ENCODE assay signal across 8 mouse cellular contexts in the genomic region with DNA sequence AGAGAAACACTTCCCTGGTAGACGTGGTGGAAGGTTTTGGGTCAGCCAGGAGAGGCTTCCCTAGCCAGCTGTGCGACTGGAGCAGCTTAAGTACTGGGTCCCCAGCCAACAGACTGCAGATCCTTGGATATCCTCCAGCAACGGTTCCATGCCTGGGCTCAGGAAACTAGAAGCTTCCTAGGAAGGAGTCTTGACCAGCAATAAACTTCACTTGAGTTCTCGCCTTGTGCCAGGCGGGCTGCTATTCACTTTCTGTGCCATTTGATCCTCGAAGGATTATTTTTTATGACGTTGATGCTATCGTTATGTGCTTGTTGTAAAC. TPM values are rescaled to one million over a fixed set of nuclear protein-coding genes. Genes with fewer than 3 reads are reported as not detected.
DNase-seq lines count a peak whose midpoint lies in the region; ATAC-seq and TF ChIP-seq lines count a peak whose summit lies in the region.

No protein-coding gene starts in this region.

- H3K9me3 ChIP-seq in forebrain, embryonic 15.5 days = no peaks in the 10 kb centered on the region
- H3K9me3 ChIP-seq in hindbrain, embryonic 11.5 days (ENCODE audit: control insufficient read depth, low read length) = no peaks in the 10 kb centered on the region
- no peaks in the 10 kb centered on the region for H3K9me3 ChIP-seq in midbrain, embryonic 12.5 days

- peak; percentile 32; the same call in 1 of the 2 replicates for ATAC-seq in cerebellum, adult (ENCODE audit: insufficient number of reproducible peaks, low FRiP score, low TSS enrichment)
- ATAC-seq in forebrain, embryonic 15.5 days (replicated peaks) = peak; percentile 10; the same call in 1 of the 2 replicates
- ATAC-seq in hindbrain, embryonic 11.5 days (ENCODE audit: low FRiP score) = peak; percentile 34
- ATAC-seq in midbrain, embryonic 12.5 days (ENCODE audit: low FRiP score, low read depth) = no peak; the same call in 1 of the 2 replicates

- no peak overlapping the region for H3K27ac ChIP-seq in layer of hippocampus, adult 2 months
- no peak overlapping the region for H3K27ac ChIP-seq in forebrain, embryonic 15.5 days (replicated peaks)
- H3K27ac ChIP-seq in hindbrain, embryonic 11.5 days (ENCODE audit: low read depth, low read length) = no peak overlapping the region
- H3K27ac ChIP-seq in midbrain, embryonic 12.5 days (replicated peaks) = no peak overlapping the region

- H3K9ac ChIP-seq in forebrain, embryonic 15.5 days (replicated peaks) = peak overlapping the region; percentile 58
- peak overlapping the region; percentile 49; the same call in 1 of the 2 replicates for H3K9ac ChIP-seq in hindbrain, embryonic 11.5 days (ENCODE audit: low read depth, low read length)
- H3K9ac ChIP-seq in midbrain, embryonic 12.5 days (replicated peaks) = peak overlapping the region; percentile 52; the same call in 1 of the 2 replicates

- H3K4me2 ChIP-seq in forebrain, embryonic 15.5 days (replicated peaks) = peak overlapping the region; percentile 44
- H3K4me2 ChIP-seq in hindbrain, embryonic 11.5 days (replicated peaks; ENCODE audit: low read depth, low read length) = peak overlapping the region; percentile 39
- H3K4me2 ChIP-seq in midbrain, embryonic 12.5 days (replicated peaks) = peak overlapping the region; percentile 55

- H3K4me1 ChIP-seq in forebrain, embryonic 15.5 days = peaks cover 4% of the 10 kb centered on the region; the same call in 1 of the 2 replicates
- H3K4me1 ChIP-seq in hindbrain, embryonic 11.5 days (replicated peaks; ENCODE audit: control insufficient read depth, insufficient read depth, low read length) = no peaks in the 10 kb centered on the region
- H3K4me1 ChIP-seq in midbrain, embryonic 12.5 days = no peaks in the 10 kb centered on the region; the same call in 1 of the 2 replicates

- peak overlapping the region; percentile 71 for H3K4me3 ChIP-seq in layer of hippocampus, adult 2 months
- peak overlapping the region; percentile 63 for H3K4me3 ChIP-seq in forebrain, embryonic 15.5 days
- peak overlapping the region; percentile 49 for H3K4me3 ChIP-seq in hindbrain, embryonic 11.5 days (ENCODE audit: low read depth, low read length)
- peak overlapping the region; percentile 56 for H3K4me3 ChIP-seq in midbrain, embryonic 12.5 days

- no peaks in the 10 kb centered on the region for H3K27me3 ChIP-seq in forebrain, embryonic 15.5 days
- H3K27me3 ChIP-seq in hindbrain, embryonic 11.5 days (ENCODE audit: control insufficient read depth, insufficient read depth, low read length) = no peaks in the 10 kb centered on the region
- no peaks in the 10 kb centered on the region for H3K27me3 ChIP-seq in midbrain, embryonic 12.5 days

- intact Hi-C loops in left cerebral cortex, postnatal 4 days (cut with DNase I) = no loop called here

- DNase-seq in layer of hippocampus, adult 2 months (ENCODE audit: low spot score in 2 of 2) = no peak
- no peak for DNase-seq in layer of hippocampus, postnatal 36 days
- no peak for DNase-seq in hindbrain, embryonic 11.5 days (ENCODE audit: low spot score)
- peak; percentile 52 for DNase-seq in left cerebral cortex, postnatal 4 days
- peak; percentile 50 for DNase-seq in testis, postnatal 14 days (ENCODE audit: low spot score)

- no peaks in the 10 kb centered on the region for H3K36me3 ChIP-seq in forebrain, embryonic 15.5 days
- no peaks in the 10 kb centered on the region for H3K36me3 ChIP-seq in hindbrain, embryonic 11.5 days (ENCODE audit: control insufficient read depth, insufficient read depth, low read length)
- no peaks in the 10 kb centered on the region for H3K36me3 ChIP-seq in midbrain, embryonic 12.5 days

- 48% methylated on average over 8 of the region's 8 CpGs for WGBS in forebrain, embryonic 15.5 days
- WGBS in hindbrain, embryonic 11.5 days = 56% methylated on average over 8 of the region's 8 CpGs
- 59% methylated on average over 8 of the region's 8 CpGs for WGBS in midbrain, embryonic 12.5 days

- TF ChIP-seq CTCF in layer of hippocampus, adult 2 months (conservative IDR thresholded peaks at IDR 0.05) = no peak

RNA-seq across cellular contexts. Expression of a gene that starts 0.7 kb away (rescaled TPM):
- total RNA-seq in layer of hippocampus, adult 2 months (2021) = 1 to 10 TPM; 3.7 to 4.1 TPM
- total RNA-seq in layer of hippocampus, postnatal 36 days (2021) = 1 to 10 TPM; 4.1 to 4.5 TPM
- polyA plus RNA-seq in forebrain, embryonic 15.5 days (2015; fragmentation: Nextera tagmentation; extraction: Ambion mirVana) = 5.1 and 5.4 TPM in 2 replicates
- 8.7 and 9.3 TPM in 2 replicates for polyA plus RNA-seq in hindbrain, embryonic 11.5 days (2014; fragmentation: Nextera tagmentation; extraction: Ambion mirVana)
- 1 to 10 TPM; 5.6 to 5.7 TPM for total RNA-seq in left cerebral cortex, postnatal 4 days (2021)
- 5.6 and 6.2 TPM in 2 replicates for polyA plus RNA-seq in midbrain, embryonic 12.5 days (2016; fragmentation: Nextera tagmentation; extraction: Ambion mirVana)

RNA-seq across cellular contexts. Expression of a gene that starts 27.5 kb away (rescaled TPM):
- total RNA-seq in layer of hippocampus, adult 2 months (2021) = 10 to 100 TPM; 16.3 to 21.3 TPM
- total RNA-seq in layer of hippocampus, postnatal 36 days (2021) = 10 to 100 TPM; 17.2 to 17.9 TPM
- polyA plus RNA-seq in forebrain, embryonic 15.5 days (2015; fragmentation: Nextera tagmentation; extraction: Ambion mirVana) = 15.6 and 18.8 TPM in 2 replicates
- polyA plus RNA-seq in hindbrain, embryonic 11.5 days (2014; fragmentation: Nextera tagmentation; extraction: Ambion mirVana) = 3.3 and 3.5 TPM in 2 replicates
- total RNA-seq in left cerebral cortex, postnatal 4 days (2021) = 10 to 100 TPM; 35.4 to 37.0 TPM
- polyA plus RNA-seq in midbrain, embryonic 12.5 days (2016; fragmentation: Nextera tagmentation; extraction: Ambion mirVana) = 5.1 and 5.6 TPM in 2 replicates

Comparison
In these comparisons a context has a peak if more than half of its experiments do, and no peak if none do; other contexts are left out.
1. DNase-seq: peak in left cerebral cortex, postnatal 4 days (single experiment) and testis, postnatal 14 days (single experiment); none in layer of hippocampus, adult 2 months (0 of 2), layer of hippocampus, postnatal 36 days (0 of 2) and hindbrain, embryonic 11.5 days (single experiment).
2. Peak in every context shown above with its lines, with median percentiles within 50 percentile points of each other: H3K4me3 ChIP-seq, H3K4me2 ChIP-seq and H3K9ac ChIP-seq.